Mouse (Mus musculus) left cerebral cortex, adult 2 months (tissue): ENCODE data around the gene Gm43951. TPM values are rescaled to one million over a fixed set of nuclear protein-coding genes. Genes with fewer than 3 reads are reported as not detected.
"Not testable (repeated sequence)": the region's sequence is repeated elsewhere in the genome, so short reads cannot be mapped to it uniquely, and the experiment has no call there.

Source experiments
- DNase-seq, 2 experiments: peaks; one replicate each; pipeline ENCODE4 v3.0.0; 2021 to 2022; ENCODE audit warnings: low spot score in 2 of 2, mixed read lengths in 1 of 2; ENCODE audit errors: extremely low spot score in 1 of 2
- H3K27ac ChIP-seq: fragments of 200-600 bp; 2 replicates; pipeline ENCODE4 v1.8.1; 2022
- H3K4me3 ChIP-seq: fragments of 200-600 bp; 2 replicates; pipeline ENCODE4 v1.8.1; 2022
- CTCF ChIP-seq: fragments of 200-600 bp; IDR thresholded peaks from 2 replicates; pipeline ENCODE4 v1.8.1; 2022; ENCODE audit warnings: antibody characterized with exemption, mild to moderate bottlenecking, moderate library complexity
- intact Hi-C: fragments of 180-260 bp; cut with DNase I; formaldehyde crosslinking; loops from one replicate; pipeline ENCODE4 v1.15.1; 2025
- total RNA-seq, 2 experiments: library from RNA; stranded (reverse); gene quantifications; 2 replicates each; pipeline ENCODE4 v1.2.3; 2021

Gm43951 gene
- total RNA-seq, 2 experiments from 2014 or later: 14.5 to 15.1 TPM

- DNase-seq: no peak
- no peak for TF ChIP-seq CTCF
- no peak overlapping the region for H3K27ac ChIP-seq
- intact Hi-C loops: no loop called here
- no peak overlapping the region for H3K4me3 ChIP-seq
Observed at GRCm38 (mm10) chr11:72194259-72194658, 12.4 kb downstream of the Gm43951 start.

- no peak overlapping the region for H3K4me3 ChIP-seq
- intact Hi-C loops: no loop called here
- DNase-seq: no peak
- TF ChIP-seq CTCF: no peak
- peak overlapping the region; percentile 41; the same call in 1 of the 2 replicates for H3K27ac ChIP-seq
Observed at GRCm38 (mm10) chr11:72190857-72191256, 15.8 kb downstream of the Gm43951 start.

- H3K4me3 ChIP-seq: no peak overlapping the region
- TF ChIP-seq CTCF: no peak
- H3K27ac ChIP-seq: no peak overlapping the region
- no peak for DNase-seq
- intact Hi-C loops: no loop called here
Observed at GRCm38 (mm10) chr11:72184252-72184651, 22.4 kb downstream of the Gm43951 start.

GRCm38 (mm10) chr11:72181136-72181535 is 25.5 kb downstream of the Gm43951 start:
- intact Hi-C loops: no loop called here
- DNase-seq: no peak
- Histone ChIP-seq H3K27ac (no peak overlapping the region), H3K4me3 (no peak overlapping the region)
- TF ChIP-seq CTCF: no peak

GRCm38 (mm10) chr11:72180556-72180955 is 26.1 kb downstream of the Gm43951 start:
- intact Hi-C loops: no loop called here
- no peak overlapping the region for H3K27ac ChIP-seq
- TF ChIP-seq CTCF: no peak

GRCm38 (mm10) chr11:72176553-72176952 is 30.1 kb downstream of the Gm43951 start:
- no peak for TF ChIP-seq CTCF
- Histone ChIP-seq H3K27ac (no peak overlapping the region), H3K4me3 (no peak overlapping the region)
- no peak for DNase-seq
- intact Hi-C loops: no loop called here

More at GRCm38 (mm10) chr11:72180556-72180955, 26.1 kb downstream of the Gm43951 start:
- no peak overlapping the region for H3K4me3 ChIP-seq
- DNase-seq: no peak

GRCm38 (mm10) chr11:72175966-72176365 is 30.7 kb downstream of the Gm43951 start:
- intact Hi-C loops: no loop called here
- no peak for DNase-seq
- TF ChIP-seq CTCF: no peak
- H3K27ac ChIP-seq: no peak overlapping the region
- H3K4me3 ChIP-seq: no peak overlapping the region

- TF ChIP-seq CTCF: no peak
- no peak for DNase-seq
- intact Hi-C loops: no loop called here
- no peak overlapping the region for H3K27ac ChIP-seq
- H3K4me3 ChIP-seq: no peak overlapping the region
Observed at GRCm38 (mm10) chr11:72174721-72175120, 31.9 kb downstream of the Gm43951 start.

- DNase-seq: no peak
- no peak for TF ChIP-seq CTCF
- Histone ChIP-seq H3K4me3 (no peak overlapping the region), H3K27ac (no peak overlapping the region)
- intact Hi-C loops: no loop called here
Observed at GRCm38 (mm10) chr11:72173506-72173905, 33.1 kb downstream of the Gm43951 start.

GRCm38 (mm10) chr11:72171906-72172305 is 34.7 kb downstream of the Gm43951 start:
- H3K27ac ChIP-seq, H3K4me3 ChIP-seq, DNase-seq, intact Hi-C loops: not testable (repeated sequence)

- H3K27ac ChIP-seq: no peak overlapping the region
- TF ChIP-seq CTCF: no peak
- no peak overlapping the region for H3K4me3 ChIP-seq
- DNase-seq: no peak
- intact Hi-C loops: no loop called here
Observed at GRCm38 (mm10) chr11:72169871-72170270, 36.8 kb downstream of the Gm43951 start.

- no peak for DNase-seq
- H3K4me3 ChIP-seq: no peak overlapping the region
Observed at GRCm38 (mm10) chr11:72163198-72163597, 43.4 kb downstream of the Gm43951 start.

GRCm38 (mm10) chr11:72156624-72157023 is 50.0 kb downstream of the Gm43951 start:
- no peak for TF ChIP-seq CTCF
- Histone ChIP-seq H3K27ac (no peak overlapping the region), H3K4me3 (no peak overlapping the region)
- DNase-seq: peak in 1 of 2 experiments; percentile 37
- intact Hi-C loops: loop anchor here (10.0 kb wide), 1 partner anchor 822 kb away; no protein-coding TSS in a partner anchor

More at GRCm38 (mm10) chr11:72163198-72163597, 43.4 kb downstream of the Gm43951 start:
- no peak for TF ChIP-seq CTCF
- intact Hi-C loops: no loop called here
- H3K27ac ChIP-seq: no peak overlapping the region
